Mouse (Mus musculus) intestine, embryonic 14.5 days (tissue): Measurements from ENCODE around the gene Cadm1. TPM values are rescaled to one million over a fixed set of nuclear protein-coding genes. Genes with fewer than 3 reads are reported as not detected.

ENCODE experiments used
- ATAC-seq: fragments of 200-750 bp; cut with Nextera tagmentation; replicated peaks from 2 replicates; pipeline ENCODE4 v1.8.0; 2017; ENCODE audit warnings: low read depth, moderate number of reproducible peaks, moderate TSS enrichment, moderate library complexity; ENCODE audit not compliant: low FRiP score, low TSS enrichment
- DNase-seq: peaks from one replicate; pipeline ENCODE4 v3.0.0-alpha.2; 2018; ENCODE audit warnings: low spot score
- H3K27ac ChIP-seq: fragments of 300-500 bp; sonication (generic); 2 replicates; pipeline ENCODE4 v1.5.1; 2014; ENCODE audit warnings: low read depth, mild to moderate bottlenecking, control low read depth
- H3K27me3 ChIP-seq: fragments of 300-500 bp; sonication (generic); replicated peaks from 2 replicates; pipeline ENCODE4 v1.6.1; 2014; ENCODE audit warnings: low read length, control low read depth; ENCODE audit not compliant: control insufficient read depth, insufficient read depth
- H3K36me3 ChIP-seq: fragments of 300-500 bp; sonication (generic); 2 replicates; pipeline ENCODE4 v1.6.1; 2014; ENCODE audit warnings: low read length, control low read depth; ENCODE audit not compliant: control insufficient read depth, insufficient read depth
- H3K4me1 ChIP-seq: fragments of 300-500 bp; sonication (generic); replicated peaks from 2 replicates; pipeline ENCODE4 v1.6.1; 2014; ENCODE audit warnings: low read length, control low read depth, mixed read lengths; ENCODE audit not compliant: control insufficient read depth, insufficient read depth
- H3K4me2 ChIP-seq: fragments of 300-500 bp; sonication (generic); 2 replicates; pipeline ENCODE4 v1.6.1; 2014; ENCODE audit warnings: low read length
- H3K4me3 ChIP-seq: fragments of 300-500 bp; sonication (generic); 2 replicates; pipeline ENCODE4 v1.5.1; 2014; ENCODE audit warnings: low read depth, low read length, control low read depth, mixed read lengths
- H3K9ac ChIP-seq: fragments of 300-500 bp; sonication (generic); 2 replicates; pipeline ENCODE4 v1.6.1; 2014; ENCODE audit warnings: mild to moderate bottlenecking, low read length
- H3K9me3 ChIP-seq: fragments of 300-500 bp; sonication (generic); 2 replicates; pipeline ENCODE4 v1.6.1; 2016; ENCODE audit warnings: low read length, control low read depth; ENCODE audit not compliant: control insufficient read depth
- WGBS: fragments of 180-500 bp; shearing (Covaris S2); extraction: QIAGEN DNeasy Blood & Tissue Kit; methylation state at CpG from one replicate; pipeline ENCODE4 v1.1.7; 2014; 5-methylcytosine and 5-hydroxymethylcytosine counted together
- polyA plus RNA-seq: library from polyadenylated mRNA; unstranded; fragments of >200 nt; fragmentation: Nextera tagmentation; extraction: Ambion mirVana; gene quantifications from 2 replicates; pipeline ENCODE4 v1.2.1, GENCODE M21; 2014

Gene Cadm1
- polyA plus RNA-seq, 1 experiment from 2014 or later: 74.7 TPM

GRCm38 (mm10) chr9:47831412-47831811, 301.4 kb downstream of the Cadm1 start:
- no peak overlapping the region for H3K4me3 ChIP-seq
- no peaks in the 10 kb centered on the region for H3K36me3 ChIP-seq
- 65% methylated on average over 4 of the region's 4 CpGs for WGBS
- no peaks in the 10 kb centered on the region for H3K9me3 ChIP-seq
- no peak overlapping the region for H3K4me2 ChIP-seq
- no peak overlapping the region for H3K27ac ChIP-seq
- no peak overlapping the region for H3K9ac ChIP-seq
- no peaks in the 10 kb centered on the region for H3K27me3 ChIP-seq
- DNase-seq: no peak
- H3K4me1 ChIP-seq: peaks cover 5% of the 10 kb centered on the region; the same call in 1 of the 2 replicates
- no peak for ATAC-seq

- ATAC-seq (no peak), DNase-seq (no peak)
- H3K4me2 ChIP-seq: no peak overlapping the region
- no peaks in the 10 kb centered on the region for H3K9me3 ChIP-seq
- H3K4me3 ChIP-seq: no peak overlapping the region
- no peak overlapping the region for H3K9ac ChIP-seq
- no peaks in the 10 kb centered on the region for H3K36me3 ChIP-seq
- H3K27ac ChIP-seq: no peak overlapping the region
- no peaks in the 10 kb centered on the region for H3K27me3 ChIP-seq
- peaks cover 4% of the 10 kb centered on the region; the same call in 1 of the 2 replicates for H3K4me1 ChIP-seq
- 5% methylated on average over 6 of the region's 8 CpGs for WGBS
Measured at GRCm38 (mm10) chr9:47838170-47838569, 308.2 kb downstream of the Cadm1 start.

GRCm38 (mm10) chr9:47838890-47839691, 309.1 kb downstream of the Cadm1 start:
- WGBS: 32% methylated on average over 15 of the region's 15 CpGs
- H3K9ac ChIP-seq: no peak overlapping the region
- no peak for ATAC-seq

GRCm38 (mm10) chr9:47839692-47840025, 309.7 kb downstream of the Cadm1 start:
- Histone ChIP-seq H3K4me1 (peaks cover 4% of the 10 kb centered on the region; the same call in 1 of the 2 replicates), H3K36me3 (no peaks in the 10 kb centered on the region), H3K9me3 (no peaks in the 10 kb centered on the region), H3K27ac (no peak overlapping the region), H3K27me3 (no peaks in the 10 kb centered on the region), H3K4me2 (no peak overlapping the region), H3K4me3 (no peak overlapping the region), H3K9ac (no peak overlapping the region)
- 63% methylated on average over 10 of the region's 10 CpGs for WGBS
- DNase-seq: no peak
- ATAC-seq: no peak

More at GRCm38 (mm10) chr9:47838890-47839691, 309.1 kb downstream of the Cadm1 start:
- H3K4me2 ChIP-seq: no peak overlapping the region
- no peaks in the 10 kb centered on the region for H3K27me3 ChIP-seq
- no peak overlapping the region for H3K4me3 ChIP-seq
- peaks cover 4% of the 10 kb centered on the region; the same call in 1 of the 2 replicates for H3K4me1 ChIP-seq
- no peaks in the 10 kb centered on the region for H3K9me3 ChIP-seq
- no peak for DNase-seq
- H3K27ac ChIP-seq: no peak overlapping the region
- H3K36me3 ChIP-seq: no peaks in the 10 kb centered on the region

DNA sequence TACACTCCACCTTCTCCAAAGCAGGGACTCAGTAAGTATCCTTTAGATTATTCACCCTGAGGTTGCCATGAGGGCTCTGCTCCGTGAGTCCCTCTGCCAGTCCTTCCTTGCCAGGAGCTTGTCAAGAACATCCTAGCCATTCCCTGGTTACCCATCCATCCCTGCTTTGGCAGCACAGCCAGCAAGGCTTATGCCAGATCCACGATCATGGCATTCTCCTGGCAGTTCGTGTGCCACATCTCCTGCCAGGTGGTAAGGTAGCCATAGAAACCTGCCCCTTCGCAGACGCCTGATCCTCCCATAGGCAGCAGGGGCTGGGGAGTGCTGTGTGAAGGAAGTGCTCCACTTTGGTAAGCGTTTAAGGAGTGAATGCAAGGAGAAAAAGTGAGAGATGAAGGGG, 313.4 kb downstream of the Cadm1 start:
- Histone ChIP-seq H3K9ac (no peak overlapping the region), H3K27ac (no peak overlapping the region), H3K27me3 (no peaks in the 10 kb centered on the region), H3K9me3 (no peaks in the 10 kb centered on the region), H3K36me3 (no peaks in the 10 kb centered on the region), H3K4me2 (no peak overlapping the region), H3K4me1 (peaks cover 4% of the 10 kb centered on the region; the same call in 1 of the 2 replicates), H3K4me3 (no peak overlapping the region)
- no peak for DNase-seq
- ATAC-seq: no peak
- 80% methylated on average over 6 of the region's 6 CpGs for WGBS

DNA sequence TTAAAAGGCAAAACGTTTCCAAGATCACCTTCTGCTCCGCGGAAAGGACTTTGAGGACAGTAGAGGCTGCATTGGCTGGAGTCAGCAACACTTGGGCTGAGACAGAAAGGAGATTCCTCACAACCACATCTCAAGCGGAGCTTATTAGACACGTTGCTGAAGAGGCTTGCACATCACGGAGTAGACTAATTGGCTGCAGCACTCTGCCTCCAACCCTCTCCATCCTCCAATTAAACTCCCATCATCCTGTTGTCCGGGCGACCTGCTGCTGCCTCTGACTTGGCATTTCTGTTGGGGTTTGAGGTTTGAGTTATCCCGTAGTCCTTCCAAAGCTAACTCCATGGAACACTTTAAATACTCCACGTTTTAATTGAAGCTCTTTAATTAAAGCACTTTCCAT, 316.3 kb downstream of the Cadm1 start:
- H3K4me3 ChIP-seq: no peak overlapping the region
- no peaks in the 10 kb centered on the region for H3K4me1 ChIP-seq
- no peak overlapping the region for H3K27ac ChIP-seq
- DNase-seq (no peak), ATAC-seq (no peak)
- H3K36me3 ChIP-seq: no peaks in the 10 kb centered on the region
- H3K9me3 ChIP-seq: no peaks in the 10 kb centered on the region
- no peak overlapping the region for H3K9ac ChIP-seq
- WGBS: 80% methylated on average over 10 of the region's 10 CpGs
- H3K4me2 ChIP-seq: no peak overlapping the region
- no peaks in the 10 kb centered on the region for H3K27me3 ChIP-seq

DNA sequence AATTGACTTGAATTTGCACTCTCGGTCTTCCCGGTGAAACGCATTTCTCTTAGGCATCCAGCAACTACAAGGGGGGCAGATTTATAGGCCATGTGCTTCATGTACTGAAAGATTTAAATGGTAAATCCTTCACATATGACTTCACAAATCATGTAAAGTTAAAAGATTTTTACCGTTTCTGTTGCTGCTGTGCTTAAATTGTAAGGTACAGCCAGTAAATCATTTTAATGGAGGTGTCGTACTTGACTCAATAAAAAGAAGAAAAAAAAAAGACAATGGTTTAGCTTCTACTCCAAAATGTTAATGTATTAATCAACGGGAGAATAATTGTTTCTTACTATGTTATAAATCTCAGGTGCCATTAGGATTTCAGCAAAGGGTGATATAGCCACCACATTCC, 317.0 kb downstream of the Cadm1 start:
- Histone ChIP-seq H3K27ac (no peak overlapping the region), H3K4me3 (no peak overlapping the region), H3K4me2 (no peak overlapping the region), H3K27me3 (no peaks in the 10 kb centered on the region), H3K36me3 (no peaks in the 10 kb centered on the region), H3K4me1 (no peaks in the 10 kb centered on the region), H3K9ac (no peak overlapping the region), H3K9me3 (no peaks in the 10 kb centered on the region)
- ATAC-seq (no peak), DNase-seq (no peak)
- 55% methylated on average over 6 of the region's 6 CpGs for WGBS

DNA sequence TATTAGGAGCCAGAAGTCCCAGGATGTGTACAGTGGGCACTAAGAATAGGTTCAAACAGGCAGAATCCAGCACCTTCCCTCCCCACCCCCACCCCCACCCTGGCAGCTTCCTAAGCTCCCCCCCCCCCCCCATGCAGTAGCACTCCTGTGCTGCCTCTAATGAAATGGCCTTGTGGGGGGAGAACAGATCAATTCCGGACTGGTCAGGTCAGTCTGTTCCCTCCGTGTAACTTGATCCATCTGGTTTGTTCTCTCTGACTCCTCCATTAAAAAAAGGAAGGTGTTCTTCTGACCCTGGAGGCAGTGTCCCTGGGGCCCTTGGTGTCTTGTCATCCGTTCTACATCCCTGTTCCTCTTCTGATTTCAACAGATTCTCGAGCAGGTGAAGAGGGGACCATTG, 317.8 kb downstream of the Cadm1 start:
- Histone ChIP-seq H3K9ac (no peak overlapping the region), H3K4me1 (no peaks in the 10 kb centered on the region), H3K36me3 (no peaks in the 10 kb centered on the region), H3K4me2 (no peak overlapping the region), H3K4me3 (no peak overlapping the region), H3K9me3 (no peaks in the 10 kb centered on the region), H3K27me3 (no peaks in the 10 kb centered on the region), H3K27ac (no peak overlapping the region)
- WGBS: 15% methylated on average over 4 of the region's 4 CpGs
- no peak for ATAC-seq
- no peak for DNase-seq

DNA sequence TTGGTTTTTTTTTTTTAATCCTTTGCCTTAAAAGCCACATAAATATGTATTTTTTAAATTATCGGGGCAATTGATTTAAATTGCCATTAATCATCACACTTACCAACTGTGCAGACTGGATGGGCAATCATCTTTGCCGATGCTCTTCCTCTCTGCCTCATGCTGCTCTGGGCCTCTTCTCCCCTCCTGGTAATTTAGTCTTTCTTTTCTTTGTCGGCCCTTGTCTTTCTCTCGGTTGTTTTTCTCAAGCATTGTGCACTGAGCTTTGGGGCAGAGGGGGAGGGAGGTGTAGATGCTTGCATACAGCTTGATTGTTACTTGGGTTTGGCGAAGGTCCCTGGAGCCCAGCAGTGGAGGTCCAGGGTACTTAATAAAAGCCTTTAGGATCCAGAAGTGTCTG, 318.8 kb downstream of the Cadm1 start:
- Histone ChIP-seq H3K9ac (no peak overlapping the region), H3K27ac (no peak overlapping the region), H3K9me3 (no peaks in the 10 kb centered on the region), H3K4me3 (no peak overlapping the region), H3K4me1 (no peaks in the 10 kb centered on the region), H3K27me3 (no peaks in the 10 kb centered on the region), H3K4me2 (no peak overlapping the region), H3K36me3 (no peaks in the 10 kb centered on the region)
- 68% methylated on average over 5 of the region's 5 CpGs for WGBS
- DNase-seq (no peak), ATAC-seq (no peak)
